Mouse (Mus musculus): Measurements from ENCODE around the gene Srrm1.

- TF ChIP-seq CHD2 (IDR thresholded peaks at IDR 0.05; ENCODE audit: low read length): no peak
- no peak for TF ChIP-seq ZMIZ1 (IDR thresholded peaks at IDR 0.05; ENCODE audit: low read depth, low read length)
- TF ChIP-seq HCFC1 (IDR thresholded peaks at IDR 0.05; ENCODE audit: low read depth, low read length): no peak
- no peak for TF ChIP-seq POLR2A (IDR thresholded peaks at IDR 0.05; ENCODE audit: control insufficient read depth in 1 of 2, insufficient read depth in 1 of 2, low read depth in 1 of 2, low read length in 2 of 2, poor library complexity in 1 of 2)
- TF ChIP-seq MAX (IDR thresholded peaks at IDR 0.05; ENCODE audit: low read length): no peak
- no peak for TF ChIP-seq CTCF (IDR thresholded peaks at IDR 0.05 in 2 of 3, conservative IDR thresholded peaks at IDR 0.05 in 1 of 3; ENCODE audit: control insufficient read depth in 1 of 3, insufficient read depth in 1 of 3, low read depth in 2 of 3, low read length in 3 of 3, poor library complexity in 1 of 3, severe bottlenecking in 1 of 3)
Measured at GRCm38 (mm10) chr4:135326469-135326868, 26.7 kb downstream of the Srrm1 start.
